Mouse (Mus musculus) myocyte (in vitro differentiated cells): ENCODE results near the gene Shoc2. TPM values are rescaled to one million over a fixed set of nuclear protein-coding genes. Genes with fewer than 3 reads are reported as not detected.

ENCODE experiments used
- H3K27me3 ChIP-seq: one replicate; pipeline ENCODE4 v1.6.1; 2011; ENCODE audit not compliant: control insufficient read depth, insufficient read depth, insufficient read length
- H3K36me3 ChIP-seq: one replicate; pipeline ENCODE4 v1.6.1; 2011; ENCODE audit not compliant: control insufficient read depth, insufficient read depth
- H3K4me2 ChIP-seq: one replicate; pipeline ENCODE4 v1.6.1; 2011; ENCODE audit warnings: low read depth, control low read depth
- H3K4me3 ChIP-seq: one replicate; pipeline ENCODE4 v1.5.1; 2011; ENCODE audit warnings: mild to moderate bottlenecking, control low read depth, moderate library complexity
- H3K79me2 ChIP-seq: one replicate; pipeline ENCODE4 v1.6.1; 2011; ENCODE audit not compliant: control insufficient read depth, insufficient read depth
- H3ac ChIP-seq: one replicate; pipeline ENCODE4 v1.6.1; 2011; ENCODE audit not compliant: control insufficient read depth, insufficient read length
- CEBPB ChIP-seq: IDR thresholded peaks from 2 replicates; pipeline ENCODE4 v1.6.1; 2011; ENCODE audit warnings: mild to moderate bottlenecking, moderate library complexity; ENCODE audit not compliant: poor library complexity, insufficient read depth, severe bottlenecking
- E2F4 ChIP-seq: IDR thresholded peaks from one replicate; pipeline ENCODE4 v1.6.1; 2011; ENCODE audit warnings: mild to moderate bottlenecking, control low read depth, moderate library complexity; ENCODE audit not compliant: insufficient read depth
- MAX ChIP-seq: IDR thresholded peaks from one replicate; pipeline ENCODE4 v1.6.1; 2011; ENCODE audit warnings: low read depth, mild to moderate bottlenecking, control low read depth
- MYOD1 ChIP-seq, 3 experiments: IDR thresholded peaks; one replicate each; pipeline ENCODE4 v1.6.1; 2011; ENCODE audit warnings: control low read depth in 2 of 3, low read depth in 2 of 3, mild to moderate bottlenecking in 2 of 3, moderate library complexity in 1 of 3; ENCODE audit not compliant: insufficient read length in 2 of 3, control insufficient read depth in 1 of 3
- MYOG ChIP-seq, 3 experiments: IDR thresholded peaks; one replicate each; pipeline ENCODE4 v1.6.1; 2011; ENCODE audit warnings: control low read depth in 2 of 3, low read depth in 2 of 3, mild to moderate bottlenecking in 2 of 3; ENCODE audit not compliant: insufficient read length in 2 of 3, control insufficient read depth in 1 of 3, insufficient read depth in 1 of 3
- POLR2A ChIP-seq: IDR thresholded peaks from one replicate; pipeline ENCODE4 v1.6.1; 2011; ENCODE audit warnings: low read depth, mild to moderate bottlenecking, control low read depth, moderate library complexity; ENCODE audit not compliant: insufficient read length
- POLR2AphosphoS2 ChIP-seq: IDR thresholded peaks from one replicate; pipeline ENCODE4 v1.6.1; 2011; ENCODE audit warnings: low read depth, control low read depth; ENCODE audit not compliant: insufficient read length
- REST ChIP-seq: IDR thresholded peaks from one replicate; pipeline ENCODE4 v1.6.1; 2011; ENCODE audit warnings: mild to moderate bottlenecking, control low read depth, moderate library complexity; ENCODE audit not compliant: insufficient read depth, insufficient read length
- SRF ChIP-seq: IDR thresholded peaks from one replicate; pipeline ENCODE4 v1.6.1; 2011; ENCODE audit warnings: low read depth; ENCODE audit not compliant: control insufficient read depth, insufficient read length
- TCF12 ChIP-seq: IDR thresholded peaks from one replicate; pipeline ENCODE4 v1.6.1; 2011; ENCODE audit warnings: mild to moderate bottlenecking, control low read depth; ENCODE audit not compliant: poor library complexity, insufficient read depth, severe bottlenecking
- TCF3 ChIP-seq: IDR thresholded peaks from one replicate; pipeline ENCODE4 v1.6.1; 2011; ENCODE audit warnings: low read depth, control low read depth; ENCODE audit not compliant: insufficient read length
- USF1 ChIP-seq: IDR thresholded peaks from one replicate; pipeline ENCODE4 v1.6.1; 2011; ENCODE audit warnings: low read depth, mild to moderate bottlenecking, control low read depth, moderate library complexity
- polyA plus RNA-seq: library from polyadenylated mRNA; unstranded; fragments of >200 nt; fragmentation: generic; extraction: Trizol; gene quantifications from one replicate; pipeline ENCODE4 v1.2.1, GENCODE M21; 2012; ENCODE audit warnings: missing spikeins

Gene Shoc2
- polyA plus RNA-seq, 1 experiment: 11.4 TPM

DNA sequence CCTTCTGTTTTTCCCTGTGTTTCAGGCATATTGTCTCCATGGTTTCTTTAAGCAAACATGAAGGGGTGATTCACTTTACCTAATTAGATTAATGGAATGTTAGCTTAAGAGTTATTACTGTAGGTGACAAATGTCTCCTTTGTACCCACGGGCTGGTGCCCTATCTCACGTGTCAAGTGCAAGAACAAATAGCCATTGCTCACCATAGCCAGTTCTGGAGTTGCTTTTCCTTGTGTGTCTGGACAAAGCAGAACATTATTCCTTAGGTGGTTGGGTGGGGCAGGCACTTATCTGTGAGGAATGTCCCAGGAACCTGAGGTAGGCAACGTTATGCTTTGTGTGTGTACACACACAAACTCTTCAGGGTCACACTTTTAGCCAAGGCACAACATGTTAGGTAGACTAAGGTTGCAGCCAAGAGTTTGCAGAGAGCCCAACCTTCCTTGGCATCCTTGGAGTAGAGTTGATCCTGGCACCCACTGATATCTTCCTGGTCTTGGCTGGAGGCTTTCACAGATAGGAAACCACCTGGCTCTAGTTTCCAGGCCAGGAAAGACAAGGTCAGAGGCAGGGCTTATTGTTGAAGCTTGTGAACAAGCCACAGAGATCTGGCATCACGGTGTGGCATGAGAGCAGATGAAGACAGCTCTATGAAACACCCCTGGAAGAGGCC is 96.4 kb downstream of the Shoc2 start:
- Histone ChIP-seq H3ac (no peak overlapping the region), H3K4me3 (no peak overlapping the region), H3K4me2 (no peak overlapping the region), H3K79me2 (no peaks in the 10 kb centered on the region), H3K36me3 (no peaks in the 10 kb centered on the region), H3K27me3 (peaks cover 11% of the 10 kb centered on the region)
- no peak for TF ChIP-seq POLR2A
- TF ChIP-seq MAX: no peak
- TF ChIP-seq TCF3: no peak
- TF ChIP-seq POLR2AphosphoS2: no peak
- TF ChIP-seq USF1: no peak
- no peak for TF ChIP-seq SRF
- no peak for TF ChIP-seq CEBPB
- TF ChIP-seq MYOD1 (IDR thresholded peaks at IDR 0.05; ENCODE audit: control insufficient read depth in 1 of 3, insufficient read length in 2 of 3, low read depth in 2 of 3): no peak
- no peak for TF ChIP-seq MYOG (IDR thresholded peaks at IDR 0.05; ENCODE audit: control insufficient read depth in 1 of 3, insufficient read depth in 1 of 3, insufficient read length in 2 of 3, low read depth in 2 of 3)
- no peak for TF ChIP-seq E2F4
- no peak for TF ChIP-seq REST
- no peak for TF ChIP-seq TCF12

- TF ChIP-seq MAX: no peak
- no peak for TF ChIP-seq POLR2A
- TF ChIP-seq MYOG (IDR thresholded peaks at IDR 0.05; ENCODE audit: control insufficient read depth in 1 of 3, insufficient read depth in 1 of 3, insufficient read length in 2 of 3, low read depth in 2 of 3): no peak
- no peak for TF ChIP-seq TCF3
- TF ChIP-seq TCF12: no peak
- no peak for TF ChIP-seq MYOD1 (IDR thresholded peaks at IDR 0.05; ENCODE audit: control insufficient read depth in 1 of 3, insufficient read length in 2 of 3, low read depth in 2 of 3)
- no peak for TF ChIP-seq REST
- no peak for TF ChIP-seq POLR2AphosphoS2
- no peak for TF ChIP-seq E2F4
- no peak for TF ChIP-seq SRF
- TF ChIP-seq CEBPB: no peak
- no peak overlapping the region for H3K4me2 ChIP-seq
Observed at GRCm38 (mm10) chr19:54041029-54041367, 96.9 kb downstream of the Shoc2 start.

DNA sequence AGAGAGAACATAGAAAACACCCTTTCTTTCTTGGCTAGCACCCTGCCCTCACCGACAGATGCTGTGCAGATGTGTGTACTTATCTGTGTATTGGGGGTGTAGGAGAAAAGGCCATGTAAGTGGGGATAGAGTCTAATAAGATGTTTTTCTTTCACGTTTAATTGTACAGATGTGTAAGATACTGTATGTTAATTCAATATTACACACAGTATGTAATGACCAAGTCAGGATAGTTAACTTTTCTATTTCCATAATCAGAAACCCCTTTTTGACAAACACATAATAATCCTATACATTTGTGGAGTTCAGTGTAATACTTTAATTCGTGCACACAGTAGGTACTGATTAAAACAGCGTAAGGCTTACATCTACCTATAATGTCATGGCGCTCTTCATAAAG is 99.7 kb downstream of the Shoc2 start, which contains the start of gene Adra2a:
Gene Adra2a, plus strand, starts transcription at position 301 of the 400 bp plus-strand sequence.
- Histone ChIP-seq H3K4me3 (peak within 1 kb of the TSS; percentile 7), H3K36me3 (no peaks in the 10 kb centered on the region), H3K27me3 (peaks cover 39% of the 10 kb centered on the region)

More at GRCm38 (mm10) chr19:54041029-54041367, 96.9 kb downstream of the Shoc2 start:
- Histone ChIP-seq H3K79me2 (no peaks in the 10 kb centered on the region), H3ac (no peak overlapping the region), H3K36me3 (no peaks in the 10 kb centered on the region), H3K27me3 (peaks cover 15% of the 10 kb centered on the region), H3K4me3 (no peak overlapping the region)

DNA sequence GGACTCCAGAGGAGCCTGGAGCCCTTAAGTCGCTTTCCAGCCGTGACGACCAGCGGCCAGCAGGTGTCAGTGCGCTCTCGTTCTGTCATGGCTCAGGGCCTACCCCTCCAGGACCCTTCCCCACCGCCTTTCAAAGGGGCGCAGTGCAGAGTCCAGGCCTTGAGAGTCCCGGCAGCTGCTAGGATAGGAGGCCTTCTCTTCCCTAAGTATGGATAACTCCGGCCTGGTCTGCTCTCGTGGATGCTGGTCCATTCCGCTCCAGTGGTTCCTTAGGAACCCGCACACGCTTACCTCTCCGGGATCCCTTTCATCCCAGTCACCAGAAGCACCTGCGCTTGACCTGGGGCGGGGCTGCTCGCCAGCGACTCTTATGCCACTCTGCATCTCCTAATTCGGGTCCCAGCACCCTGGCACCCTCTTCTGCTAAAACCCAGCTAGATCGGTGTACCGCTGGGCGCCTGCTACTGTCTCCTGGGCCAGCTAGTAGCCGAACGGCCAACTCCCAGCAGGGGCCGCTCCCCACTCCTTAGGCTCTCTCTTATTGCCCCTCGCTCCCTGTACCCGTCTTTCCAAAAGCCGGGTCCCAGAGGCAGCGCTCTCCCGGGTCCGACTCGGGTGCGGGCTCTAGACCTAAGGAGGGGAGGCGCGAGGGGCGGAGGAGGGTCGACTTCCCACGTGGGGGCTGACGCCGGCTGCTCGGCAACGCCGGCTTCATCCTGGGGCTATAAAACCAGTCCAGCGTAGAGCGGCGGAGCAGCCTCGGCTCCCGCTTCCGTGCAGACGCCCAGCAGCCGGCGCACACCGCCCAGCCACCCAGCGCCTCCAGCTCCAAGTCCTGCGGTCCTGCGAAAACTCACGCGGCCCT is 100.6 kb downstream of the Shoc2 start:
- no peak for TF ChIP-seq USF1
- no peak for TF ChIP-seq TCF12
- no peak for TF ChIP-seq CEBPB
- no peak for TF ChIP-seq SRF
- no peak for TF ChIP-seq REST
- no peak for TF ChIP-seq MYOG (IDR thresholded peaks at IDR 0.05; ENCODE audit: control insufficient read depth in 1 of 3, insufficient read depth in 1 of 3, insufficient read length in 2 of 3, low read depth in 2 of 3)
- no peak for TF ChIP-seq POLR2A
- TF ChIP-seq POLR2AphosphoS2: no peak
- no peak for TF ChIP-seq TCF3
- no peak for TF ChIP-seq MYOD1 (IDR thresholded peaks at IDR 0.05; ENCODE audit: control insufficient read depth in 1 of 3, insufficient read length in 2 of 3, low read depth in 2 of 3)
- no peak for TF ChIP-seq E2F4
- TF ChIP-seq MAX: no peak

More for the DNA sequence above, 99.7 kb downstream of the Shoc2 start, which contains the start of gene Adra2a:
- Histone ChIP-seq H3ac (no peak within 1 kb of the TSS), H3K79me2 (no peaks in the 10 kb centered on the region), H3K4me2 (peak within 1 kb of the TSS; percentile 71)
- TF ChIP-seq SRF (no peak), TCF12 (no peak), REST (no peak), USF1 (no peak), POLR2A (no peak), MYOG (IDR thresholded peaks at IDR 0.05; ENCODE audit: control insufficient read depth in 1 of 3, insufficient read depth in 1 of 3, insufficient read length in 2 of 3, low read depth in 2 of 3) (no peak), MYOD1 (IDR thresholded peaks at IDR 0.05; ENCODE audit: control insufficient read depth in 1 of 3, insufficient read length in 2 of 3, low read depth in 2 of 3) (no peak), E2F4 (no peak), MAX (no peak), TCF3 (no peak), CEBPB (no peak), POLR2AphosphoS2 (no peak)

More for the DNA sequence above, 100.6 kb downstream of the Shoc2 start:
- no peak overlapping the region for H3ac ChIP-seq
- H3K4me3 ChIP-seq: peak overlapping the region; percentile 7
- no peaks in the 10 kb centered on the region for H3K36me3 ChIP-seq
- H3K4me2 ChIP-seq: peak overlapping the region; percentile 71
- peaks cover 45% of the 10 kb centered on the region for H3K27me3 ChIP-seq
- no peaks in the 10 kb centered on the region for H3K79me2 ChIP-seq
